Mouse (Mus musculus): ENCODE measurements at regions not wholly inside any gene's neighbourhood (a gene's known extent, or its start where the extent isn't known, plus 50 kb on each side); places are given as distances from the start of the nearest gene placed in this dataset.
A peak's percentile ranks its signal among the peaks of the same experiment; 100 is the strongest.

DNA sequence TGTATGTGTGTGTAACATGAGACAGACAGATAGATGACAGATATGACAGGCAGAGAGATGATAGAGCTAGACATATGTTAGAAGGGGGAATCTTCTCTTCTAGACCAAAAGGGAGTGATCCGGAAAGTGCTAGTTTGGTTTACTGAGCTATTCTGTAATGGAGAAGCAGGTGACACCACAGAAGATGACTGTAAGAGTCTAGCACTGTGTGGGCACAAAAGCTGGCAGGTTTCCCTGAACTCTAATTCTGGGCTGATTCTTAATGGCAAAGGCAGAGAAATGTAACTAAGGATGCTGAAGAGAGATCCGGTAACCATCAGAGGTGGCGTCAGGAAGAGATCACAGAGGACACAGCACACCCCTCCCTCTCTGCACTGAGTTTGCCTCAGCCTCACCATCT lies 136.2 kb downstream of the Gm815 start:
- no peak for ATAC-seq (replicated peaks; ENCODE audit: poor library complexity)

DNA sequence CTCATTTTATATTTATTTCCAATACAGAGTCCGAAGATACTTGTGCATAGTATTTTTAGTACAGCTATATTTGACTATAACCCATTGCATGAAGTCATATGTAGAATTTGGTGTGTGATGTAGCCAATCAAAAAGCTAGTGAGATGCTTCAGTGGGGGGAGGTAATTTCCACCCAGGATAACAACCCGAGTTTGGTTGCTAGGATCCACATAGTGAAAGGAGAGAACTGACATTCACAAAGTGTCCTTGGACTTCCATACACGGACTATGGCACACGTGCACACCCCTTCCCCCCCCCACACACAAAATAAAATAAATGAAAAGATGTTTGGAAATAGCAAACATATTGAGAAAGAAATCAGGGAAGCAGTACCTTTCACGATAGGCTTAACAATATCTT lies 137.2 kb downstream of the Gm815 start:
- ATAC-seq (replicated peaks; ENCODE audit: poor library complexity): no peak

DNA sequence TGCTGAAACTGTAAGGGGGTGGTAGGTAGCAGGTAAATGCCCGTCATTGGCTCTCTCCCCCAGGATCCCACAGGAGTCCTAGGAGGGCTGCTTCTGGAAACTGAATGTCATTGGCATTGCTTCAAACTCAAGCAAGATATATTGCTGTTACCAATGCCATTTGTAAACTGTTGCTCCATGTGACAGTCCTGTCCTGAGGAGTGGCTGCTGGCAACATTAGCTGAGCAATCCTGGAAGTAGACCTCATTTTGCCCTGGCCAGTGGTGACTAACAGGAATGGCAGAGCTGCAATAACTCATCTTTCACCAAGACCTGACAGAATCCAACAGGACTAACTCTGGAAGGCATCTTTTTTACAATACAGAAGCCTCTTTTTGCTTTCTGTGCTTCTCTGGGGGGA lies 143.2 kb downstream of the Gm815 start:
- no peak for ATAC-seq (replicated peaks; ENCODE audit: poor library complexity)

DNA sequence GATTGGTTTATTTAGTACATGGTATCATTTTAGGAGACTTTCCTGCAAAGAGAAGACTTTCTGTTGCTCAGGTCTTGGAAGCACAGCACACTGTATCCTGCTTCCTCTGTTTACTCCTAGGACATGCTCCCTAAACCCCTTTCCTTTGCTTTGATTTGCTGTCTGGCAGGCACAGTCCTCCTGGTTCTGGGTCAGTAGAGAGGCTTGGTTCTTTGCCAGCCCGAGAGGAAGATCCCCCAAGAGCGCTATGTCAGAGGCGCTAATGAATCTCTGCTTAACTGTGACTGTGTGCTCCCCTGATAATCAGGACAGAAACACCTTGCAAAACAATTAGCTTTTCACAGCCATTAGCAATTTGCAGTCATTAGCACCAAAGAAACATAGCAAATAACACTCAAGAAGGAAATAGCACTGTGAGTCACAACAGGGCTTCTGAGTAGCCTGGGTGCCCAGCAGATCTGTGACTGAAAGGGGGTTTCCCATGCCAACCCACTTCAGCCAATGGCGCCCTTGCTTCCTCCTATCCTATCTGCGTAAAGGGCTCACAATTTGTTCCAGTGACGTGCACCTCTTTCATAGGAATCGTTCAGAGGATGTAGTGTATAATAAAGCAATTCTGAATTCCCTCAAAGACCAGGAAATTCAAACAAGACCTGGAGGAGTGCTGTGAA lies 145.5 kb downstream of the Gm815 start:
- ATAC-seq (replicated peaks; ENCODE audit: poor library complexity): no peak

DNA sequence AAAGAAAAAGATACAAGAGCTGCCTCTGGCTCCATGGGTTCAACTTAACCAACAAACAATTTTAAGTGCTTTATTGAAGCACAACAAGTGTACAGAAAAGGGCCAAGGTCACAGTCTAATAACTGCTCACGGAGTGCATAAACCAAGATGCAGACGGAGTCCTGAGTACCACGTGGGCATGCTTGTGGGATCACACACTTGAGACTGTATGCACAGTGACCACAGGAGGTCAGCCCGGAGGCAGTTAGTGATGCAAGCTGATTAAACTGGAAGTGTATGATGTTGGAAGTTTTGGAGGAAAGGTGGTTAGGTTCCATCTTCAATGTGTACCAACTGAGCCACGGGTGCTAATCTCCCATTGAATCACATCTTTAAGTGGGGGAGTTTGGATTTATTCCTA lies 146.9 kb downstream of the Gm815 start:
- ATAC-seq (replicated peaks; ENCODE audit: poor library complexity): 0 out of 2 replicates have a peak, but pooled peaks have one; percentile 29

DNA sequence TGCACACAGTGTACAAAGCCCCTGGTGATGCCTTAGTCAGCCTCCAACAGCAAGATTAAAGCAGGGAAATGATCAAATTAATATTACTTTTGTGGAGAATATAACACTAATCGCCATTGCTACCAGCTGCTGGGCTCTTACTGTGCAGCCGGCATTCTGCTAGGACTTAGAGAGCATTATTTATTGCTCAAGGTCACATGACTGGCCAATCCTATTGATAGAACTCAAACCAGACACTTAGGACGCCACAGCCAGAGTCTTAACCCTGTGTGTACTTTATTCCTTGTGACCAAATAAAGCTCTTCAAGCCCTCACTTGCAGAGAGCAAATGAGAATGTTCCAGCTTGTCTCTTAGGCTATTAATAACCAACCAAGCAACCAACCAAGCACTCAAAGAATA lies 152.6 kb downstream of the Gm815 start:
- no peak for ATAC-seq (replicated peaks; ENCODE audit: poor library complexity)

DNA sequence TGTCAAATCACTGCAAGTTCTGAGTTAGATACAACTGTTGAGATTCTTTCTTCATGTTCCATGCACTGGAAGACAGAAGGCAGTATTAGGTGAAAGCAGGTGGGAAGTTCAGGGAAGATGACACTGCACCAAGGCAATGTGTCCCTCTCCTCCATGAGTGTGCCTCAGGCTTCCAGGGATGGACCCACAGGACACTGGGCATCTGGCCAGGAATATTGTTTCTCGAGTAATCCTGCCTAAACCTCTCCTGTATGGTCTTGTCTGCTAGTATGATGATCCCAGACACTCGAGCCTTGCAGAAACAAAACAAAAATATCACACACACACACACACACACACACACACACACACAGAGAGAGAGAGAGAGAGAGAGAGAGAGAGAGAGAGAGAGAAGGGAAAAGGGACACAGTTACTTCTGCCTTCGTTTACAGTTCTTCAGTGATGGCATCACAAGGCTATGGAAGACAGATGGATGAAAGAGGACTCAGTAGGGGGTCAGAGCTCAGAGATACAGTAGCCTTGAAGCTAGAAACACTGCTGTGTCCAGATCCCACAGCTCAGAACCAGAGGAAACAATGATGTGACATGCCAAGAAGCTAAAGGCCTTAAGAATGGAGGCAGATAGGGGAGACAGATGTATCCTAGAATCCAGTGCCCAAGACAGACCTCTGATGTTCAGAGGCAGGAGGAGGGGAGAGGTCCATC lies 154.8 kb downstream of the Gm815 start:
- no peak for ATAC-seq (replicated peaks; ENCODE audit: poor library complexity)

DNA sequence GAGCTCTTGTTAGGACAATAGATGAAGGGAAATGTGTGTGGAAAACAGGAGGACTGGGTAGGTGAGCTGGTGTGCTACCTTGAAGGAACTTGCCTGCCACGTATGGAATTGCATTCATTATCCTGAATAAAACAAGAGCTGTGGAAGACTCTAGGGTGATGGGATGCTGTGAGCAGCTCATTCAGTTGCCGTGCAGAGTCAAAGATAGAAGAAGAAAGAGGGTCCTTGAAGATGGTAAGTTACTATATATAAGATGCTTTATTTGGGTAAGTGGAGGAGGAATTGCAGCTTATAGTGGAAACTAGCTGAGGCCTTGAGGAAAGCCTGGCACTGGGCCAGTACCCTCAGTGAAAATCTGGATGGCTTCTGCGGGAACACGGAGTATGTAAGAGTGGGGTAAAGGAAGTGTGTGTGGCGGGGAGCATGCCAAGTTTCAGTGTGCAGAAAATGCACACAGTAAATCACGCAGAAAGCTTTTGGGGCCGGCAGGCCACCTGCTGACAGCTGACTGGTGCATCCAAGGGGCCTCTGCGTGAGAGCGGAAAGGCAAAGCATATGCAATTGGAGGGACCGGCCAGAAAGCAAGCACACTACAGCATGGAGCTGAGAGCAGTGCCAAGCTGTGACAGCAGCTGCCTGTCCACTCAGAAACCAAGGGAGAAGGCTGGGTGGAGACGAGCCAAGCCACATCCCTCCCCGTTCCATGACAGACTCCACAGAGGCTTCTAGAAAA lies 149.7 kb upstream of the Vldlr start:
- ATAC-seq (replicated peaks; ENCODE audit: poor library complexity): peak; percentile 52

DNA sequence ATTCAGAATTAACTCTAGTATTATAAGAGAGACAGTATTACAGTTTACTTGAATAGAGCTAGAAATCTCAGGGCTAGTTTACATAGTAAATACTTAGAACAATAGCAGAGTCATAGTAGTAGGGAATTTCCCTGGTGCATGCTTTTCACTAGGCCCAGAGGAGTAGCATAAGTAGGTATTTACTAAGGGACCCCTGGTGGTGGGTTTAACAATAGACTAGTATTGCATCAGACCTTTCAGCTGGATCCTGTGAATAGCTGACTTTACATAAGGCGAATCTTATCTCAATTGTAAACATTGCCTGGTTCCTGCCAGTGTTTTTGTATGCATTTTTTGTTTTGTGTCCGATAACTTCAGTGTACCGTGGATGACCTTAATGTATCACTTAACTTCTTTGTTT lies 143.0 kb upstream of the Vldlr start:
- ATAC-seq (replicated peaks; ENCODE audit: poor library complexity): no peak

DNA sequence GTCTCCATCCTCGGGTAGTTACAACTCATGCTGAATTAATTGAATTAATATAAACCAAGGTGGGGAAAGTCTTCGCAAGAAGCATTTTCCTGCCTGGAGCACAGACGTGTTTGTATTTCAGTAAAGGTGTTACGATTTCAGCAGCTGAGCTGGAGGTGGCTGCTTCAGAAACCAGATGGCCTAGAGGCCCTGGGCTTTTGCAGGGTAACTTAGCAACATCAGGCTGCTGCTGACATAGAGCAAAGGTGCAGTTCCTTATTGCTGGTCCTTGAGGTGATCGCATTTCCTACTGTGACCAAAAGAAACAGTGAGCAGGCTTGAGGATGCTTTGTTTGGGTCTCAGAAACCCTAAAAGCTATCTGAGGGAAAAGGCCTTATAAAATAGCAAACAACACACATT lies 141.3 kb upstream of the Vldlr start:
- ATAC-seq (replicated peaks; ENCODE audit: poor library complexity): no peak

DNA sequence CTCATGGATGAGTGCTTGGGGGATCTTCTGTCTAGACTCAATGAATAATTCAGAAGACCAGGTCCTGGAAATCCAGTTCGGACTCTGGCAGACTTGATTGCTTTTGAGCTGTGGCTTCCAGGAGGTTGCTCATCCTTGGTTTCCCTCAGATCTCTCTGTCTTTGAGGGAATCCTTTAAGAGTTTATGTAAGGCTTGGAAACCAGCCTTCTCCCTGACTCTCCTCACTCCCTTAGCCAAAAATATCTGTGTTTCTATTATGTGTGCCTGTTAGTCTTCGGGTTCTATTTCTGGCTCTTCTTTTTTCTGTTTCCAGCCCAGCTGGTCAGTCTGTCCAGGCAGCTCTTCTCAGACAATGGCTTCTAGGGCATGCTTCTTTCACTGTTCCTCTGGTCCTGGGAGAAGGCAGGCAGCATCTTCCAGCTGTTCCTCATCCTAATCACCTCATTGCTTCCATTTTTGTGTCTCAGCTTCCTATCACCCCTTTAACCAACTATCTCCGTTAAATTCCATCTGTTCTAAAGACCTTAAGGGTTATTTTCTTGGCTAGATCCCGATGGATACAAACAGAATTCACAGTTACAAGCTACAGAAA lies 139.3 kb upstream of the Vldlr start:
- no peak for ATAC-seq (replicated peaks; ENCODE audit: poor library complexity)

DNA sequence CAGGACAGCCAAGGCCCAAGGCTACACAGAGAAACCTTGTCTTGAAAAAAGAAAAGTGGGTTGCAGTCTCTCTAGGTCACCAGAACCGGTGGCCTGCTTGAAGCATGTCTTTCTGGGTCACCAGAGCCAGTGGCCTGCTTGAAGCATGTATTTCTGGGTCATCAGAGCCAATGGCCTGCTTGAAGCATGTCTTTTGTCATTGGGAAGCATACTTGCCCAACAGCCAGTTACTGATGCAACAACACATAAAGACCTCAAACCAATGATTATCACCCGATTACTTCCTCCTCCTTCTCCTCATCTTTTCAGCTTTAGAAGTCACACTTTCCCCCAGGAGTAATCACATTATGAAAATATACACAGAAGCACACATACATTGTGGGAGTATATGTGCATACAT lies 128.9 kb upstream of the Vldlr start:
- ATAC-seq (replicated peaks; ENCODE audit: poor library complexity): peak; percentile 57

DNA sequence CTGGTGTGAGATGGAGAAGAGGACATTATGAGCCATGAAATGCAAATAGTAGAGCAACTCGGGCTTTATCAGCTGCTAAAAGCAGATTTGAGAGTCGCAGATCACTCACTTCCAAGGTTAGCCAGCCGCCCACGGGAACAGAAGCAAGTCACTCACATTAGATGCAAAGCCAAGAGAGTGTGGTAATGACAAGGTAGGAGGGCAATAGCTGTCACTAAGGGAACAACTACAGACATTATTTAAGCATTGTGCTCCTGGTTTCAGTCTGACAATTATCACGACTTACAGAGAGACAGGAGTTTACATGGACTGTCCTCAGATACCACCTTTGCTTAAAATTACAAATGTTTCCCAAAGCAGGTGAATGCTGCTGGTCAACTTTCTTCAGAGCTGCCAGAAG lies 128.5 kb upstream of the Vldlr start:
- no peak for ATAC-seq (replicated peaks; ENCODE audit: poor library complexity)

DNA sequence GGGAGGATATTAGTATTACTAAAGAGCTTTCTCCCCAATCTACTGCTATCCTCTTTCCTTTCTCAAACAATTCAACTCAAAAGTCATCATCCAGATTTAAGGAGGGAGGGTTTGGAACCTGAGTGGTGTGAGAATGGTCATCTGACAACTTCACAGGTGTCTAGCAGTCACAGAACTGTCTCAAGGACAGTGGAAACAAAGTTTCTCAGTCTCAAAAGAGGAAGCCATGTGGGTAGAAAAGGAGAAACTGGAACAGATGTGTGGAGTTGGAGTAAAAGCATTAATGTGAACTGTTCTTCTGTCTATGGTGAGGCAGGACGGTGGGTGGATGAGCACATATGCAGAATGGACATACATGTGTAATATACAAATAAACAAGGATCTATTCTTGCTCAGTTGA lies 127.2 kb upstream of the Vldlr start:
- ATAC-seq (replicated peaks; ENCODE audit: poor library complexity): peak; percentile 48

DNA sequence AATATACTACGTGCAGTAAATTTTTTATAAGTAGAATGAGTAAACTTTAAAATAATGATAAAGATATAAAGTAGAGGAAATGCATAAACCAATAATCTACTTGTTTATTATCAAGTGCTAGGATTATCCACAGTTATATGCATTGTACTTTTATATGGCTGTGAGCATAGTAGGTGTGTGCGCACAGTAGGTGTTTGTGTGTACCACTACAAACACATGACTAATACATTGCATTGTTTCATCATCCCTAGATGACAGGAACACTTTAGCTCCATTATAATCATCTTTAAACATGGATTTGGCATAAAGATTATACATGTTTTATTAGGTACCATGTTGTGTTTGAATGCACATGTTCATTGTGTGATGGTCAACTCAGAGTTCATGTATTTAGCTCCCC lies 124.7 kb upstream of the Vldlr start:
- ATAC-seq (replicated peaks; ENCODE audit: poor library complexity): no peak

DNA sequence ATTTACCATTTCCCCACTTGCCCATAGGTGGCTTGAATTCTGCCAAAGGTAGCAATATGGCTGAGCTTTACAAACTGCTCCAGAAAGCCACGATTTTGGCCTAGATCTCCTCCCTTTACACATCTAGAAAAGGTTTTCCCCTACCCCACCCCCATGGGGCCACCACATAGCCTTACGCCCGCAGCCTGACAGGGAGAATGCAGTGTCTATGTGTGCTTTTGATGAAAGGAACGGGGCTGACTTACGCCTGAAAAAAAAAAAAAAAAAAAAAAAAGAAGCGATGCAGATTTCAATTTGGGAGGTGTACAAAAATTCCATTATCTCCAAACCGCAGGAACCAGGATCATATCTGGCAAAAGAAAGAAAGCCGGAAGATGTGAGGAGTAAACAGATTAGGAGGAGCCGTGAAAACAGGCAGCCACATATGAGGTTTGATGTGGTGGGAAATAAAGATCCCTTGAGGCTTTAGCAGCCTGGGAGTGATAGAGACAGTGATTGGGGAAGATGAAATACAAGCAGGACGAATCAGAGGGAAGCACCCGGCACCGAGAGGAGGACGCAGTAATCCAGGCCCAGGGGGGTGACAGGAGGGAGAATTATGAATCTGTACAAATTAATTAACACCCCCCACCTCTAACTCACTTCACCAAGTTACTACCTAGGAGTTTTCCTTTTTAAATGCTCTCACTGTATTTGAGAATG lies 121.4 kb upstream of the Vldlr start:
- ATAC-seq (replicated peaks; ENCODE audit: poor library complexity): no peak

DNA sequence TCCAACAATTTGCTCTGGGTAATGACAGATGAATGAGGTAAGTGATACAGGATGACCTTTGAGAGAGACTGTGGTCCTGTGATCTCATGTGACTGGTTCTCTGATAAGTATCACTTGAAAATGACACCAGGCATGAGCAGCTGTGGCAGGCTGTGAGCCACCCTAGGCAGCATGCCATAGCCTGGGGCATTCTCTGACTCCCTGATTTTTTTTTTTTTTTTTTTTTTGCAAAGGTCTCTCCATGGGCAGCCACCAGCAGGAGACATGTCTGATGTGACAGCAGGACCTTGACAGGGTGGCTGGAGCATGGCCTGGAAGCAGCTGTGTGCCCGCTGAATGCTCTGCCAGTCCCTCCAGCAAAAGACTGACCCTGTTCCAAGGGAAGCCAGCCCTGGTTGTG lies 116.4 kb upstream of the Vldlr start:
- 0 out of 2 replicates have a peak, but pooled peaks have one; percentile 20 for ATAC-seq (replicated peaks; ENCODE audit: poor library complexity)

DNA sequence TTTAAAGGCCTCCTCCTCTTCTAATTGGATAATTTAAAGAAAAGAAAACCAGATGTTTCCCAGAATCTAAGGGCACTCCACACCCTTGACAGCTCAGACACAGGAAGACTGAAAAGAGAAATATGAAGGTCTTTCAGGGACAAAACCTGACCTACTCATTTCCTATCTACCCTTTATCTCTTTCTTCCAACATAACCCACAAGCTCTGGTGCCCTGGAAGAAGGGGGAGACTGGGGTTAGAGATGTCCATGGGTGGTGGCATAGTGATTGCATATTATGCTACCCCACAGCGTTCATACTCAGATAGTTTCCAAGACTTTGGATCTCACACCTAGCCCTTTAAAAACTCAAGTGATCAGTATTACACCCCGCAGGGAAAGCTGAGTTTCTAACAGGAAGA lies 105.8 kb upstream of the Vldlr start:
- ATAC-seq (replicated peaks; ENCODE audit: poor library complexity): peak; percentile 74

DNA sequence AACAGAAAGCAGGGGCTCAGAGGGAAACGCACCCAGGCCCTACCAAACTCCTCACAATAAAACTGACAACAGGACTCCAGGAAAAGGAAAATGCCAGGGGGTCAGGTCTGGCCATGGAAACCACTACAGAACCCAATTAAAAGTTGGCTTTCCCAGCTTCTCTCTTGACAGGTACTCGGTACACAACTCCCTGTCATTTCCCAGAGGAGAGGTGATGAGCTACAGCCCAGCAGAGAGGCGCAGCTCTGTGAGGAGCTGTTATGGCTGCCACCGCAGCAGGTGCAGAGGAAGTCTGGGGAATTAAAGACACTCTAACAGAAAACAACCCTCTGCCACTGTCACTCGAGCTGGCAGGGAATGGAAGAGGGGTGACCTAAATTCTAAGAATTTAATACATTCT lies 95.4 kb upstream of the Vldlr start:
- ATAC-seq (replicated peaks; ENCODE audit: poor library complexity): no peak

DNA sequence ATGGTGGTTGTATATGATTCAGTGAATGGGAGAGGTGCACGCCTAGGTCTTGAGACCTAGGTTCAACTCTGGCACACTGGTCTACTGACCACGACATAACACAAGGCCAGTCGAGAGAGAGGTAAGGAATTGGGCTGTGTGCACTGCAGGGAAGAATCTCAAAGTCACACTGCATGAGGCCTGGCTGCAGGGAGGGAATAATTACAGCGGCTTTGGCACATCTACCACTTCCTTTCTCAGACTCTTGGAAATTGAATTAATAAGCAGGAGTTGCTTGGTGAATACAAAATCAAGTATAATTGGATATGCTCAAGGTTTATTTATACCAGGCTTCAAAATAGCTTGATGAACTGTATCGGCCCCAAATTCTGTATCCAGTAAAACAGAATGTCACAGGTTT lies 93.9 kb upstream of the Vldlr start:
- ATAC-seq (replicated peaks; ENCODE audit: poor library complexity): no peak

DNA sequence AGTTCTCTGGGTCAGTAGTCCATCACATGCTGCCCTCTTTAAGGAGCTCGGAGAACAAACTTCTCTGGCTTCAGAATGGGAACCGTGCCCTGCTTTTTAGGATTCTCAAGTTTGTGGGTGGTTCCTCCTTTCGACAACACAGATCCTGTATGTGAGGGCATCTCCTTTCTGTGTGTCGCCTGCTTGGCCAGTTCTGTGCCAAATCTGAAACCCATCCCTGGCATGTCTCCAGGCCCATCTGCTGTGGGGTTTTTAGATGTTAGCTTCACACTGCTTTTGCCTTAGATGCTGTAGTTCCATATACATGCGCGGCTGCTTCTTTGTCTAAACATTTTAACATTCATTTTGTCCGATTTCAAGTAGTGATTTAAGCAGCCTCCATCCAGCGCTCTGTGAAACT lies 93.0 kb upstream of the Vldlr start:
- no peak for ATAC-seq (replicated peaks; ENCODE audit: poor library complexity)

Data from megakaryocyte progenitor cell, adult 5-6 weeks (primary cell).